Mouse (Mus musculus): ENCODE measurements around the gene Nup153. TPM values are rescaled to one million over a fixed set of nuclear protein-coding genes. Genes with fewer than 3 reads are reported as not detected.

Nup153 gene
- polyA plus RNA-seq, 1 experiment from 2014 or later: 19.1 TPM

GRCm38 (mm10) chr13:46736479-46736865 is 8.7 kb upstream of the Nup153 start:
- no peaks in the 10 kb centered on the region; the same call in 1 of the 2 replicates for H3K27me3 ChIP-seq (ENCODE audit: control insufficient read depth, insufficient read depth, low read depth, low read length)
- peaks cover 11% of the 10 kb centered on the region for H3K4me1 ChIP-seq (ENCODE audit: control insufficient read depth, insufficient read depth, low read length)
- H3K27ac ChIP-seq (ENCODE audit: low read length): no peak overlapping the region
- peak overlapping the region; percentile 61 for H3K4me2 ChIP-seq (ENCODE audit: low read length)
- no peaks in the 10 kb centered on the region for H3K9me3 ChIP-seq (replicated peaks; ENCODE audit: control insufficient read depth, low read length, poor library complexity, severe bottlenecking)
- H3K9ac ChIP-seq (ENCODE audit: low read depth, low read length): 0 out of 2 replicates have a peak overlapping the region, but pooled peaks have one; percentile 53
- H3K36me3 ChIP-seq (ENCODE audit: control insufficient read depth, insufficient read depth, low read length): no peaks in the 10 kb centered on the region
- H3K4me3 ChIP-seq (ENCODE audit: low read depth, low read length): peak overlapping the region; percentile 32
- no peak for ATAC-seq
- WGBS: 3% methylated on average over 12 of the region's 12 CpGs

DNA sequence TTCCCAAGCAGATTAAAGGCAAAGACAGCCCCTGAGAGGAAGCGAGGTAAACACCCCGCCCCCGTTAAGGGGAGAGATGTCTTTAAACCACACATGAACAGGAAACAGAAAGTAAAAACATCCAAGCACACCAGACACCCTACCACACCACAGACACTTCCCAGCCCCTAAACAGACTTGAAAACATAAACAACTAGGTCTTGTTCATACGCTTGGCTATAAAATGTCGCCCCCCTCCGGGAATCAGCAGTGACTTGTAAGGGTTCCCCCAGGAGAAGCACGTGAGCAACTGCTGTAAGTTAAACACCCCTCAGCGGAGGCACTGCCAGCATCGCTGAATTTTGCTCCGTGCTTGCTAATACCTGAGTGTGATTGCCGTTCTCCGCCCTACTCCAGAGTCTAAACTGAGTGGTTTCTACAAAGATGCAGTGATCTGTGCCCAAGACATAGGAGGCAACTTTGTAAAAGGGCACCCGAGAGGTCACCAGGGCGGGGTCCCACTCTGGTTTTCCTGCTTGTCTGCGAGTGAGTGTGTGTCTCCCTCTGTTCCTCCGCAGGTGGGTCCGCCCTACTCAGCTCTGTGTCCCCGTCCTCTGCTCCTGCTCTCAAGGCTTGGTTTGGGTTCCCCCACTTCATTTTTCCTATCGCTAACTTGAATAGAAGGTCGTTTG is 8.2 kb upstream of the Nup153 start:
- H3K4me2 ChIP-seq (ENCODE audit: low read length): peak overlapping the region; percentile 61
- ATAC-seq: no peak
- peak overlapping the region; percentile 53; the same call in 1 of the 2 replicates for H3K9ac ChIP-seq (ENCODE audit: low read depth, low read length)
- no peaks in the 10 kb centered on the region; the same call in 1 of the 2 replicates for H3K27me3 ChIP-seq (ENCODE audit: control insufficient read depth, insufficient read depth, low read depth, low read length)
- H3K27ac ChIP-seq (ENCODE audit: low read length): no peak overlapping the region
- 2% methylated on average over 20 of the region's 20 CpGs for WGBS
- H3K4me1 ChIP-seq (ENCODE audit: control insufficient read depth, insufficient read depth, low read length): peaks cover 11% of the 10 kb centered on the region
- H3K36me3 ChIP-seq (ENCODE audit: control insufficient read depth, insufficient read depth, low read length): no peaks in the 10 kb centered on the region
- peak overlapping the region; percentile 32 for H3K4me3 ChIP-seq (ENCODE audit: low read depth, low read length)
- H3K9me3 ChIP-seq (replicated peaks; ENCODE audit: control insufficient read depth, low read length, poor library complexity, severe bottlenecking): no peaks in the 10 kb centered on the region

DNA sequence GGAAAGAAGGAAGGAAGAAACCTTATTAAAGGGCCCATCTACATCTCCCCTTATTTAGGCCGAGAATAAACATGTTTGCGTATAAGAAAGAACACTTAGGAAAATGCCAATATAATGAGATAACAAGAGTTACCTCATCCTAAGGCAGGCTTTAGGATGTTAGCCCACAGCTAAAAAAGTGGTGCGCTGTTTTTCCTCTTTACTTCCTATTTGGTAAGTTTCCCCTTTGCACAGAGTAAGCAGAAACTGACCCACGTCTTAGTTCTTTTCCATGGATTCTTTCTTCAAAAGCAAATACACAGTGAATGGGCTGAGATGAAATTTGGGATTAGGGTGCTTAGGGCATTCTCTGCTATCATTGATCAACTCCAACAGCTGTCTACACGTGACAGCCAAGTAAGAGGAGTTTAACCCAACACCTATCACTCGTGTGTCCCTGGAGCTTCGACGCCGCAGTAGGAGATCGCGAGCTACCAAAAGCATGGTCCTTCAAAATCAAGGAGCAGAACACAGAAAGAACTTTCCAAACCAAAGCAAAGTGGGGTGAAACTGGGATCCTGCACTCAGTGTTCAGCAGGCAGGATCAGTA is 7.6 kb upstream of the Nup153 start:
- 46% methylated on average over 11 of the region's 11 CpGs for WGBS
- Histone ChIP-seq H3K4me1 (ENCODE audit: control insufficient read depth, insufficient read depth, low read length) (peaks cover 11% of the 10 kb centered on the region), H3K36me3 (ENCODE audit: control insufficient read depth, insufficient read depth, low read length) (no peaks in the 10 kb centered on the region), H3K27ac (ENCODE audit: low read length) (no peak overlapping the region), H3K4me3 (ENCODE audit: low read depth, low read length) (peak overlapping the region; percentile 32; the same call in 1 of the 2 replicates), H3K27me3 (ENCODE audit: control insufficient read depth, insufficient read depth, low read depth, low read length) (no peaks in the 10 kb centered on the region; the same call in 1 of the 2 replicates), H3K9ac (ENCODE audit: low read depth, low read length) (no peak overlapping the region), H3K4me2 (ENCODE audit: low read length) (peak overlapping the region; percentile 61), H3K9me3 (replicated peaks; ENCODE audit: control insufficient read depth, low read length, poor library complexity, severe bottlenecking) (no peaks in the 10 kb centered on the region)
- ATAC-seq: no peak

GRCm38 (mm10) chr13:46729998-46730397 is 2.3 kb upstream of the Nup153 start:
- no peak overlapping the region for H3K9ac ChIP-seq (ENCODE audit: low read depth, low read length)
- no peaks in the 10 kb centered on the region for H3K9me3 ChIP-seq (replicated peaks; ENCODE audit: control insufficient read depth, low read length, poor library complexity, severe bottlenecking)
- ATAC-seq: no peak
- no peak overlapping the region for H3K4me3 ChIP-seq (ENCODE audit: low read depth, low read length)
- H3K27me3 ChIP-seq (ENCODE audit: control insufficient read depth, insufficient read depth, low read depth, low read length): no peaks in the 10 kb centered on the region
- H3K4me2 ChIP-seq (ENCODE audit: low read length): no peak overlapping the region
- 75% methylated on average over 2 of the region's 2 CpGs for WGBS
- H3K36me3 ChIP-seq (ENCODE audit: control insufficient read depth, insufficient read depth, low read length): no peaks in the 10 kb centered on the region
- H3K27ac ChIP-seq (ENCODE audit: low read length): no peak overlapping the region
- H3K4me1 ChIP-seq (ENCODE audit: control insufficient read depth, insufficient read depth, low read length): peaks cover 9% of the 10 kb centered on the region

DNA sequence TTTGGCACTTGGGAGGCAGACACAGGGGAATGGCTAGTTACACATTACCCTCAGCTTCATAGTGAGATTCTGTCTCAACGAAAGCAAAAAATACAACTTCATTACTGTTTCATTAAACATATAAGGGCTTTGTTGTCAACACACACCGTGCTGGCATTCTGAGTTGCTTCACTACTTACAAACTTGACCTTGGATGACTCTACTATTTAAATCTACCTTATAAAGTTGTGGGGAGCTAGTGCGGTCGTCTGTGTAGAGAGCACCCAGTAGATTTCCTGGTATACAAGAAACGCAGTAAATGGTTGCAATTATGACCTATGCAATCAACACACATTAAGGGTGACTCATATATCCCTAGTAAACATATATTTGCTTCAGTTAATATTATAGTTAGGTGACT is 671 bp upstream of the Nup153 start:
- ATAC-seq: peak; percentile 31

GRCm38 (mm10) chr13:46727038-46727836 is 503 bp downstream of the Nup153 start:
- no peaks in the 10 kb centered on the region for H3K36me3 ChIP-seq (ENCODE audit: control insufficient read depth, insufficient read depth, low read length)
- peak overlapping the region; percentile 90 for H3K27ac ChIP-seq (ENCODE audit: low read length)
- H3K9me3 ChIP-seq (replicated peaks; ENCODE audit: control insufficient read depth, low read length, poor library complexity, severe bottlenecking): no peaks in the 10 kb centered on the region
- peak overlapping the region; percentile 100 for H3K4me3 ChIP-seq (ENCODE audit: low read depth, low read length)
- peak overlapping the region; percentile 88 for H3K9ac ChIP-seq (ENCODE audit: low read depth, low read length)
- peaks cover 17% of the 10 kb centered on the region for H3K4me1 ChIP-seq (ENCODE audit: control insufficient read depth, insufficient read depth, low read length)
- peak overlapping the region; percentile 64 for H3K4me2 ChIP-seq (ENCODE audit: low read length)
- no peaks in the 10 kb centered on the region for H3K27me3 ChIP-seq (ENCODE audit: control insufficient read depth, insufficient read depth, low read depth, low read length)
- WGBS: 0% methylated on average over 61 of the region's 85 CpGs
- peak; percentile 88 for ATAC-seq

More for the DNA sequence above, 671 bp upstream of the Nup153 start:
- no peaks in the 10 kb centered on the region for H3K27me3 ChIP-seq (ENCODE audit: control insufficient read depth, insufficient read depth, low read depth, low read length)
- peak overlapping the region; percentile 100 for H3K4me3 ChIP-seq (ENCODE audit: low read depth, low read length)
- H3K36me3 ChIP-seq (ENCODE audit: control insufficient read depth, insufficient read depth, low read length): no peaks in the 10 kb centered on the region
- WGBS: 31% methylated on average over 5 of the region's 5 CpGs
- H3K9me3 ChIP-seq (replicated peaks; ENCODE audit: control insufficient read depth, low read length, poor library complexity, severe bottlenecking): no peaks in the 10 kb centered on the region
- peak overlapping the region; percentile 88 for H3K9ac ChIP-seq (ENCODE audit: low read depth, low read length)
- H3K4me1 ChIP-seq (ENCODE audit: control insufficient read depth, insufficient read depth, low read length): peaks cover 17% of the 10 kb centered on the region
- H3K4me2 ChIP-seq (ENCODE audit: low read length): peak overlapping the region; percentile 69
- H3K27ac ChIP-seq (ENCODE audit: low read length): peak overlapping the region; percentile 90

- peak overlapping the region; percentile 100 for H3K4me3 ChIP-seq (ENCODE audit: low read depth, low read length)
- H3K4me2 ChIP-seq (ENCODE audit: low read length): peak overlapping the region; percentile 64
- H3K27me3 ChIP-seq (ENCODE audit: control insufficient read depth, insufficient read depth, low read depth, low read length): no peaks in the 10 kb centered on the region
- H3K9ac ChIP-seq (ENCODE audit: low read depth, low read length): peak overlapping the region; percentile 88
- no peaks in the 10 kb centered on the region for H3K36me3 ChIP-seq (ENCODE audit: control insufficient read depth, insufficient read depth, low read length)
- ATAC-seq: no peak
- no peaks in the 10 kb centered on the region for H3K9me3 ChIP-seq (replicated peaks; ENCODE audit: control insufficient read depth, low read length, poor library complexity, severe bottlenecking)
- WGBS: under 1% methylated on average over 30 of the region's 30 CpGs
- peaks cover 17% of the 10 kb centered on the region for H3K4me1 ChIP-seq (ENCODE audit: control insufficient read depth, insufficient read depth, low read length)
- peak overlapping the region; percentile 90 for H3K27ac ChIP-seq (ENCODE audit: low read length)
These were observed 1.3 kb downstream of the Nup153 start for GRCm38 (mm10) chr13:46726288-46727037.

DNA sequence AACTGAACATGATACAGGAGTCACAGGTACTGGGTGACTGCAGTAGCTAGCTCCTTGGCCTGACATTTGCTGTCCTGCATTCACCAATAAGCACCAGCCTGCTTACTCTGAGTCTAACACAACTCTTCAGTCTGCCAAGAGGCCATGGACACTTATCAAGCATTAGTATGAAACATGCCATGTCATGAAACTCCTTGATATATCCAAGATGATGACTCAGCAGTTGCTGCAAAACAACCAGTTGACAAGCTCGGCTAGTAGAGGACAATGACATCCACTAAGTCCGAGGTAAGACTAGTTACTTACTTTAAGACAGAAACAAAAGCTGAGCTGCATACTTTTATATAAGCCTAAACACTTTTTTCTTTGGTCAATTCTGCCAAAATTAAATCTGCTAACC is 2.5 kb downstream of the Nup153 start:
- no peak overlapping the region for H3K27ac ChIP-seq (ENCODE audit: low read length)
- no peak overlapping the region for H3K9ac ChIP-seq (ENCODE audit: low read depth, low read length)
- no peak overlapping the region for H3K4me3 ChIP-seq (ENCODE audit: low read depth, low read length)
- no peaks in the 10 kb centered on the region for H3K27me3 ChIP-seq (ENCODE audit: control insufficient read depth, insufficient read depth, low read depth, low read length)
- WGBS: 23% methylated on average over 2 of the region's 2 CpGs
- no peaks in the 10 kb centered on the region for H3K36me3 ChIP-seq (ENCODE audit: control insufficient read depth, insufficient read depth, low read length)
- peaks cover 17% of the 10 kb centered on the region for H3K4me1 ChIP-seq (ENCODE audit: control insufficient read depth, insufficient read depth, low read length)
- ATAC-seq: no peak
- H3K9me3 ChIP-seq (replicated peaks; ENCODE audit: control insufficient read depth, low read length, poor library complexity, severe bottlenecking): no peaks in the 10 kb centered on the region
- peak overlapping the region; percentile 30; the same call in 1 of the 2 replicates for H3K4me2 ChIP-seq (ENCODE audit: low read length)
